Mouse (Mus musculus) bone marrow macrophage, adult 2 months (primary cell): ENCODE measurements at regions not wholly inside any gene's neighbourhood (a gene's known extent, or its start where the extent isn't known, plus 50 kb on each side); places are given as distances from the start of the nearest gene placed in this dataset.

Experiments
- CTCF ChIP-seq: IDR thresholded peaks from 2 replicates; pipeline ENCODE4 v1.5.1; 2012; ENCODE audit warnings: low read depth, mild to moderate bottlenecking, low read length, moderate library complexity
- POLR2A ChIP-seq: IDR thresholded peaks from 2 replicates; pipeline ENCODE4 v1.6.1; 2012; ENCODE audit warnings: mild to moderate bottlenecking, low read depth, low read length, borderline replicate concordance

DNA sequence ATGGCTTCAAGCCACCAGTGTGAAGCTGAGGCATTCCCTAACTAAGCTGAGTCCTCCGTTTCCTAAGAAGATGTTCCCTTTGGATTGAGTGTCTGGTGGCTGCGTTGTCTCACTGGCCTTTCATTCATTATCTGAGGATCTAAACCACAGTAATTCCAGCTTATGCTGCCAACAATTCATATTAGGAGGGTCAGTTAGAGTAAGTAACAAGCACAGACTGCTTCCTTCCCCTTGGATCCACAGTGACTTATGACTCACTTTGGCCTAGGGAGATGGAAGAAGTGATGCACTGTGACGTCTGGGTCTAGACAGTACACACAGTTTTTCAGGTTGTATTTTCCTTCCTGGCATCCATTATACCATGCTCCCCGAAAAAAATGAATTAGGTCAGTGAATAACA lies 57.8 kb upstream of the Npy start:
- no peak for TF ChIP-seq CTCF
- no peak for TF ChIP-seq POLR2A
